Mouse (Mus musculus): ENCODE measurements around the gene Ets1. TPM values are rescaled to one million over a fixed set of nuclear protein-coding genes. Genes with fewer than 3 reads are reported as not detected.

Ets1 gene
- total and polyA plus RNA-seq, 3 experiments = 10.0 to 23.5 (median 19.8) TPM

- DNase-seq (ENCODE audit: extremely low read depth) = peak; percentile 65
- no peaks in the 10 kb centered on the region for H3K27me3 ChIP-seq (replicated peaks)
- no peak overlapping the region; the same call in 1 of the 2 replicates for H3K9ac ChIP-seq (ENCODE audit: insufficient read depth, low read depth)
- dilution Hi-C loops (cut with MboI; ENCODE audit: extremely low pct_ligation_motif_present, extremely low pct_unique_long_range_greater_than_20kb, low sequenced_read_pairs) = no loop called here
- H3K27ac ChIP-seq (ENCODE audit: insufficient read depth, low read depth) = peak overlapping the region; percentile 50
- peaks cover 0 to 31% of the 10 kb centered on the region in 2 experiments for H3K36me3 ChIP-seq (replicated peaks in 1 of 2; ENCODE audit: control insufficient read depth in 1 of 2, insufficient read depth in 1 of 2, low read length in 1 of 2)
- H3K9me3 ChIP-seq (replicated peaks; ENCODE audit: low read length) = no peaks in the 10 kb centered on the region
- H3K4me1 ChIP-seq (ENCODE audit: control insufficient read depth in 1 of 2, insufficient read depth in 2 of 2) = peaks cover 9 to 95% of the 10 kb centered on the region in 2 experiments
- no peaks in the 10 kb centered on the region for H3K79me2 ChIP-seq (replicated peaks; ENCODE audit: control insufficient read depth, extremely low read depth, insufficient read depth, poor library complexity, severe bottlenecking)
- peak overlapping the region; percentile 74 for H3K4me2 ChIP-seq (ENCODE audit: insufficient read depth, low read depth, poor library complexity, severe bottlenecking)
- H3K4me3 ChIP-seq (replicated peaks in 1 of 3; ENCODE audit: low read depth in 2 of 3, low read length in 2 of 3, poor library complexity in 1 of 3) = peak overlapping the region; percentile 15 to 30 (median 20)
- TF ChIP-seq JUN (IDR thresholded peaks at IDR 0.05; ENCODE audit: insufficient read depth, low read depth, low read length) (0 out of 2 replicates have a peak, but pooled peaks have one; percentile 17), ELF1 (IDR thresholded peaks at IDR 0.05; ENCODE audit: low read depth, low read length) (peak; percentile 47; the same call in 1 of the 2 replicates), EP300 (IDR thresholded peaks at IDR 0.05; ENCODE audit: low read length) (peak; percentile 68; the same call in 1 of the 2 replicates), TCF12 (IDR thresholded peaks at IDR 0.05; ENCODE audit: low read depth, low read length) (peak; percentile 48; the same call in 1 of the 2 replicates), JUND (conservative IDR thresholded peaks at IDR 0.05; ENCODE audit: low read depth, low read length) (peak; percentile 21; the same call in 1 of the 2 replicates), ETS1 (conservative IDR thresholded peaks at IDR 0.05; ENCODE audit: low read depth, low read length) (peak; percentile 45; the same call in 1 of the 2 replicates), CHD1 (IDR thresholded peaks at IDR 0.05; ENCODE audit: low read depth, low read length) (0 out of 2 replicates have a peak, but pooled peaks have one; percentile 9), MAZ (IDR thresholded peaks at IDR 0.05; ENCODE audit: low read depth, low read length) (0 out of 2 replicates have a peak, but pooled peaks have one; percentile 32), USF1 (IDR thresholded peaks at IDR 0.05; ENCODE audit: low read depth, low read length) (no peak), POLR2A (IDR thresholded peaks at IDR 0.05; ENCODE audit: low read depth, low read length) (peak; percentile 50; the same call in 1 of the 2 replicates), USF2 (conservative IDR thresholded peaks at IDR 0.05; ENCODE audit: low read depth, low read length) (no peak), NELFE (IDR thresholded peaks at IDR 0.05; ENCODE audit: low read depth, low read length) (peak; percentile 35; the same call in 1 of the 2 replicates), KAT2A (IDR thresholded peaks at IDR 0.05; ENCODE audit: insufficient replicate concordance, low read length) (0 out of 2 replicates have a peak, but pooled peaks have one; percentile 35), CTCF (conservative IDR thresholded peaks at IDR 0.05 in 1 of 2, IDR thresholded peaks at IDR 0.05 in 1 of 2; ENCODE audit: low read depth in 2 of 2, low read length in 2 of 2) (no peak), SMC3 (IDR thresholded peaks at IDR 0.05; ENCODE audit: low read depth, low read length) (0 out of 2 replicates have a peak, but pooled peaks have one; percentile 1), RCOR1 (conservative IDR thresholded peaks at IDR 0.05; ENCODE audit: low read depth, low read length) (peak; percentile 64; the same call in 1 of the 2 replicates), UBTF (IDR thresholded peaks at IDR 0.05; ENCODE audit: low read depth, low read length) (0 out of 2 replicates have a peak, but pooled peaks have one; percentile 5), TBP (conservative IDR thresholded peaks at IDR 0.05; ENCODE audit: low read depth, low read length) (0 out of 2 replicates have a peak, but pooled peaks have one; percentile 14), MXI1 (IDR thresholded peaks at IDR 0.05; ENCODE audit: low read depth, low read length) (no peak), CHD2 (IDR thresholded peaks at IDR 0.05; ENCODE audit: low read length) (peak; percentile 49), SIN3A (IDR thresholded peaks at IDR 0.05; ENCODE audit: low read length) (no peak; the same call in 1 of the 2 replicates), MAX (IDR thresholded peaks at IDR 0.05; ENCODE audit: low read length) (peak; percentile 25; the same call in 1 of the 2 replicates)
- in situ Hi-C loops (cut with MboI; ENCODE audit: low pct_ligation_motif_present, low pct_unique_long_range_greater_than_20kb, low sequenced_read_pairs) = loop anchor here (25.0 kb wide), 1 partner anchor 217 kb away; no protein-coding TSS in a partner anchor
Measured at GRCm38 (mm10) chr9:32720264-32721031, 84.4 kb downstream of the Ets1 start.

Data from CH12.LX (cell line).